Mouse (Mus musculus): ENCODE data around the gene Tram2. TPM values are rescaled to one million over a fixed set of nuclear protein-coding genes. Genes with fewer than 3 reads are reported as not detected.

The Tram2 gene
- total RNA-seq, 2 experiments from 2014 or later, result 12.1 to 15.3 TPM

- intact Hi-C loops (cut with DNase I), result no loop called here
- no peak for DNase-seq
Measured at GRCm38 (mm10) chr1:21069830-21070522, 9.1 kb downstream of the Tram2 start.

GRCm38 (mm10) chr1:21068491-21068890, 10.5 kb downstream of the Tram2 start:
- intact Hi-C loops (cut with DNase I), result no loop called here
- DNase-seq, result peak; percentile 59 to 64

GRCm38 (mm10) chr1:21067536-21068221, 11.3 kb downstream of the Tram2 start:
- intact Hi-C loops (cut with DNase I), result no loop called here
- DNase-seq, result no peak

- intact Hi-C loops (cut with DNase I), result no loop called here
Measured at GRCm38 (mm10) chr1:21064153-21064552, 14.9 kb downstream of the Tram2 start.

GRCm38 (mm10) chr1:21059385-21060109, 19.5 kb downstream of the Tram2 start:
- intact Hi-C loops (cut with DNase I), result no loop called here
- DNase-seq, result no peak

More at GRCm38 (mm10) chr1:21064153-21064552, 14.9 kb downstream of the Tram2 start:
- no peak for DNase-seq

- DNase-seq, result peak in 1 of 2 experiments; percentile 17
- intact Hi-C loops (cut with DNase I), result no loop called here
Measured at GRCm38 (mm10) chr1:21053009-21053408, 26.0 kb downstream of the Tram2 start.

- intact Hi-C loops (cut with DNase I), result no loop called here
Measured at GRCm38 (mm10) chr1:21052608-21053007, 26.4 kb downstream of the Tram2 start.

GRCm38 (mm10) chr1:21052132-21052545, 26.9 kb downstream of the Tram2 start:
- intact Hi-C loops (cut with DNase I), result no loop called here
- no peak for DNase-seq

More at GRCm38 (mm10) chr1:21052608-21053007, 26.4 kb downstream of the Tram2 start:
- DNase-seq, result peak in 1 of 2 experiments; percentile 43

- intact Hi-C loops (cut with DNase I), result no loop called here
- DNase-seq, result no peak
Measured at GRCm38 (mm10) chr1:21049005-21049404, 30.0 kb downstream of the Tram2 start.

GRCm38 (mm10) chr1:21048402-21048801, 30.6 kb downstream of the Tram2 start:
- no peak for DNase-seq
- intact Hi-C loops (cut with DNase I), result no loop called here

GRCm38 (mm10) chr1:21042461-21042860, 36.6 kb downstream of the Tram2 start:
- intact Hi-C loops (cut with DNase I), result no loop called here
- no peak for DNase-seq

- intact Hi-C loops (cut with DNase I), result no loop called here
Measured at GRCm38 (mm10) chr1:21040610-21041326, 38.3 kb downstream of the Tram2 start.

GRCm38 (mm10) chr1:21040173-21040572, 38.9 kb downstream of the Tram2 start:
- no peak for DNase-seq
- intact Hi-C loops (cut with DNase I), result no loop called here

More at GRCm38 (mm10) chr1:21040610-21041326, 38.3 kb downstream of the Tram2 start:
- DNase-seq, result peak; percentile 16 to 20

- intact Hi-C loops (cut with DNase I), result no loop called here
- no peak for DNase-seq
Measured at GRCm38 (mm10) chr1:21039564-21039963, 39.5 kb downstream of the Tram2 start.

GRCm38 (mm10) chr1:21037881-21038601, 41.0 kb downstream of the Tram2 start:
- intact Hi-C loops (cut with DNase I), result no loop called here
- DNase-seq, result no peak

- no peak for DNase-seq
- intact Hi-C loops (cut with DNase I), result no loop called here
Measured at GRCm38 (mm10) chr1:21035878-21036277, 43.2 kb downstream of the Tram2 start.

- DNase-seq, result no peak
- intact Hi-C loops (cut with DNase I), result no loop called here
Measured at GRCm38 (mm10) chr1:21033792-21034119, 45.3 kb downstream of the Tram2 start.

- intact Hi-C loops (cut with DNase I), result no loop called here
- no peak for DNase-seq
Measured at GRCm38 (mm10) chr1:21033065-21033791, 45.8 kb downstream of the Tram2 start.

GRCm38 (mm10) chr1:21031650-21032049, 47.4 kb downstream of the Tram2 start:
- intact Hi-C loops (cut with DNase I), result no loop called here
- DNase-seq, result no peak

GRCm38 (mm10) chr1:21029000-21029399, 50.0 kb downstream of the Tram2 start:
- intact Hi-C loops (cut with DNase I), result no loop called here
- DNase-seq, result no peak
